Mouse (Mus musculus): ENCODE measurements around the gene Rpp30. TPM values are rescaled to one million over a fixed set of nuclear protein-coding genes. Genes with fewer than 3 reads are reported as not detected.

Gene Rpp30
- 68.0 and 69.7 TPM in 2 replicates for polyA plus RNA-seq (2014; fragmentation: Nextera tagmentation; extraction: Ambion mirVana)

DNA sequence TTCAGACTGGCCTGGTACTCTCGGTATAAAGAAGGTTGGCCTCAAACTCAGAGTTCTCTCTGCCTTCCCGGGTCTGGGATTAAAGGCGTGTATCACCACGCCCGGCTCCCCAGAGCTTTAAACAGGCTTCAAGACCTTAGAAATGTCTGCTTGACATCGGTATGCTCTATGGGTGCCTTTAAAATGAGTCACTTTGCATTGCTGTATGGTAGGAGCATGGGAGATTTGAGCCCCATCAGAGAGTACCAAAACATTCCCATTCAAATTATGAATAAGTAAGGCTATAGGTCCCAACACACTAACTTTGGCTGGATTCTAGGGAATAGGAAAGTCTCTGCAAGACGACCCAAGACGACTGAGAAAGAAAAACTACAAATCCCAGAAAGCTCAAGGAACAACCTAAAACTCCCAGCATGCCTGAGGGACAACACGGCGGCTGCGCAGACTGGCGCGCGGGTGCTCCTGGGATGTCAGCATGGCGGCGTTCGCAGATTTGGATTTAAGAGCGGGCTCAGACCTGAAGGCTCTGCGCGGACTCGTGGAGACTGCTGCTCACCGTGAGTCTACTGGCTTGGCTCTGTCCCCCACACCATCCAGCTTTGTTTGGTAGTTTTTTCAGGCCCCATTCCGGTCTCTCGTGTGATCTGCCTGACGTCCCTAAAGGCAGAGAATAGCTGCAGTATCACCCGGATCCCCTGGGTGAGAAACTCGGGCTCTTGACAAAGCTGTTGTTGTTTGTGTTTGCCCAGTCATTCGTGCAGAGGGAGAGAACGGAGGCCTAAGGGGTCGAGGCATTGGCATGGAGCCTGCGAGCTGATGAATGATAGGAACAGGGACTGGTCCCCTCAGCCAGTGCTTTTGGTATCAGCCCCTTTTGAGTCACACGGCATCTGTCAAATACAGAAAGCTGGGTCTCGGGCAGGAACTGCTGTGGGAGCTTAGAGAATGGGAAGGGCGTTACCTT, at the start of gene Rpp30:
TSS of gene Rpp30 (plus strand) at position 455 of the 964 bp plus-strand sequence.
- peak; percentile 94 for DNase-seq (ENCODE audit: low spot score)
- no peaks in the 10 kb centered on the region for H3K27me3 ChIP-seq (ENCODE audit: control insufficient read depth, insufficient read depth, low read length)
- H3K4me1 ChIP-seq (replicated peaks; ENCODE audit: control insufficient read depth, insufficient read depth, low read length) = peaks cover 12% of the 10 kb centered on the region
- peak within 1 kb of the TSS; percentile 65 for H3K9ac ChIP-seq
- peak; percentile 96 for ATAC-seq (ENCODE audit: low FRiP score)
- WGBS = 2% methylated on average over 34 of the region's 34 CpGs
- H3K27ac ChIP-seq = peak within 1 kb of the TSS; percentile 5; the same call in 1 of the 2 replicates
- no peaks in the 10 kb centered on the region for H3K9me3 ChIP-seq (ENCODE audit: control insufficient read depth, low read length)
- H3K36me3 ChIP-seq (replicated peaks; ENCODE audit: control insufficient read depth, insufficient read depth) = peaks cover 15% of the 10 kb centered on the region
- peak within 1 kb of the TSS; percentile 84 for H3K4me2 ChIP-seq (replicated peaks)
- peak within 1 kb of the TSS; percentile 55 for H3K4me3 ChIP-seq (replicated peaks; ENCODE audit: low read length)

DNA sequence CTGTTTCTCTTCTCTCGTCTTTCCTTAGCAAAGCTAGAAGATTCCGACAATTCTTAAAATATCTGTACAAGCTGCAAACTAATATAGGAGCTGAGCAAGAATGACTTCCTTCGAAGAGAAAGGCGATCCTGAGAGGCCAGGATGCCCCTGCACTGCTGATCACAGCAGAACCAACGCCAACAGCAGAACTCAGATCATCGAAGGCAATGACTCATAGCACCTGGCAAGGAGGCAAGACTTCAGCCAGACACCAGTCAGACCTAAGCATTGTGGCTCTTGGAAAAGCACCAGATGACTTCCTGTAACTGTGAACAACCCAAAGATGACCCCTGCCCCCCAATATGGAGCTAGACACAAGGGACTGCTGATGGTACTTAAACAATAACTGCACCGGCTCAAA, 37.5 kb upstream of the Rpp30 start:
- ATAC-seq (ENCODE audit: low FRiP score) = no peak
- Histone ChIP-seq H3K4me2 (replicated peaks) (no peak overlapping the region), H3K4me3 (replicated peaks; ENCODE audit: low read length) (no peak overlapping the region), H3K36me3 (replicated peaks; ENCODE audit: control insufficient read depth, insufficient read depth) (no peaks in the 10 kb centered on the region), H3K9me3 (ENCODE audit: control insufficient read depth, low read length) (no peaks in the 10 kb centered on the region), H3K27ac (no peak overlapping the region), H3K27me3 (ENCODE audit: control insufficient read depth, insufficient read depth, low read length) (no peaks in the 10 kb centered on the region), H3K4me1 (replicated peaks; ENCODE audit: control insufficient read depth, insufficient read depth, low read length) (no peaks in the 10 kb centered on the region), H3K9ac (no peak overlapping the region)
- no peak for DNase-seq (ENCODE audit: low spot score)
- 88% methylated on average over 7 of the region's 7 CpGs for WGBS

DNA sequence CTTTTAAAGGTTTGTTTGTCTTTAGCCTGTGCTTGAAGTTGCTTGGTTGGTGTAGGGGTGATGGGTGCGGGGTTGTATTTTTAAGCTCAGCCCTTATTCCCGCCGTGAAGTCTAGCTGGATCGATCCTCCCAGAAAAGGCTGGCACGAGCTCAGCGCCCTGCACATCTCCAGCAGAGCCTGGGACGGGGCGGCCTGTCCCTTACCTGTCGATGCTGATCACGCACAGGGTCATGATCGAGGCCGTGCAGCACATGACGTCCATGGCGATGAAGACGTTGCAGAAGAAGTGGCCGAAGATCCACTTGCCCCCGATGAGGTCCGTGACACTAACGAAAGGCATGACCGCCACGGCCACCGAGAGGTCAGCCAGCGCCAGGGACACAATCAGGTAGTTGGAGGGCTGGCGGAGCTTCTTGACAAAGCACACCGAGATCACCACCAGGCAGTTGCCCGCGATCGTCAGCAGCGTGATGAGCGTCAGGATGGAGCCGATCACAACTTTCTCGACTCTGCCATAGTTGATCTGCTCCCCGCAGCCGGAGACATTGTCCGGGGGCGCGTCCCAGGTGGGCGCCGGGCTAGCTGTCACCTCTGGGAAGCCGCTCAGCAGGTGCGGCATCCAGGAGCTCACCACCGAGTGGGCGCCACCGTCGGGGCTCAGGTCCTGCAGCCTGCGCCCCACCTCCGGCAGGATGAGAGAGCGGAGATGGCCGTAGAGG, 26.9 kb upstream of the Rpp30 start:
- Histone ChIP-seq H3K27me3 (ENCODE audit: control insufficient read depth, insufficient read depth, low read length) (peaks cover 30% of the 10 kb centered on the region), H3K27ac (peak overlapping the region; percentile 72), H3K4me2 (replicated peaks) (peak overlapping the region; percentile 77), H3K4me1 (replicated peaks; ENCODE audit: control insufficient read depth, insufficient read depth, low read length) (no peaks in the 10 kb centered on the region), H3K9me3 (ENCODE audit: control insufficient read depth, low read length) (no peaks in the 10 kb centered on the region), H3K4me3 (replicated peaks; ENCODE audit: low read length) (peak overlapping the region; percentile 68), H3K9ac (peak overlapping the region; percentile 69), H3K36me3 (replicated peaks; ENCODE audit: control insufficient read depth, insufficient read depth) (no peaks in the 10 kb centered on the region)
- ATAC-seq (ENCODE audit: low FRiP score) (peak; percentile 61), DNase-seq (ENCODE audit: low spot score) (no peak)
- WGBS = 8% methylated on average over 49 of the region's 49 CpGs

DNA sequence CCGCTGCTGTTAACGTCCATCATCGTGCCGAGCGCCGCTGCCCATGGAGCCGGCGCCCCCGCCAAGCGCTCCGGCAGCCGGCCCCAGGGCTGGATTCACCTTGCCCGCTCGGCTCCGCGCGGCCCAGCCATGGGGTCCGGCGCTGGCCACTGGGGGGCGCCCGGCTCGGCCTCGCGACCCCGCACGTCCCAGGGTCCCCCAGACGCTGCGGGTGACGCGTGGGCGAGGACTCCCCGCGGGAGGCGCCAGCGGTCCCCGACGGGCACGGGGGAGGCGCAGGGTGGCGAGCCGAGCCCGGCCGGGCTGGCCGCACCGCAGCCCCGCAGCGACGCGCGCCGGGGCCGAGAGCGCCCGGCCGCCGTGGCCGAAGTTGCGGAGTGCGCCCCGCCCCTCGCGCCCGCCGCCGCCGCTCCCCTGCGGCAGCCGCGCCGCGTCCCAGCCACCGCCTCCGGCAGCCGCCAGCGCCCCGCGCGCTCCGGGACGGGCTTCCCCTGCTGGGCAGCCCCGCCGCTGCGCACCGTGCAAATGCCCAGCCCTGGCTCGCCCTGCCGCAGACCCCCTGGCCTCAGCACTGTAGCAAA, 26.2 kb upstream of the Rpp30 start, which contains the start of gene Htr7:
TSS of gene Htr7 (minus strand) at position 277 of the 581 bp plus-strand sequence.
- peak within 1 kb of the TSS; percentile 68 for H3K4me3 ChIP-seq (replicated peaks; ENCODE audit: low read length)
- no peaks in the 10 kb centered on the region for H3K36me3 ChIP-seq (replicated peaks; ENCODE audit: control insufficient read depth, insufficient read depth)
- no peaks in the 10 kb centered on the region for H3K4me1 ChIP-seq (replicated peaks; ENCODE audit: control insufficient read depth, insufficient read depth, low read length)
- peak; percentile 93 for ATAC-seq (ENCODE audit: low FRiP score)
- peak within 1 kb of the TSS; percentile 69 for H3K9ac ChIP-seq
- H3K4me2 ChIP-seq (replicated peaks) = peak within 1 kb of the TSS; percentile 77
- peak; percentile 54 for DNase-seq (ENCODE audit: low spot score)
- peak within 1 kb of the TSS; percentile 72 for H3K27ac ChIP-seq
- H3K9me3 ChIP-seq (ENCODE audit: control insufficient read depth, low read length) = no peaks in the 10 kb centered on the region
- H3K27me3 ChIP-seq (ENCODE audit: control insufficient read depth, insufficient read depth, low read length) = peaks cover 30% of the 10 kb centered on the region
- WGBS = under 1% methylated on average over 51 of the region's 86 CpGs

DNA sequence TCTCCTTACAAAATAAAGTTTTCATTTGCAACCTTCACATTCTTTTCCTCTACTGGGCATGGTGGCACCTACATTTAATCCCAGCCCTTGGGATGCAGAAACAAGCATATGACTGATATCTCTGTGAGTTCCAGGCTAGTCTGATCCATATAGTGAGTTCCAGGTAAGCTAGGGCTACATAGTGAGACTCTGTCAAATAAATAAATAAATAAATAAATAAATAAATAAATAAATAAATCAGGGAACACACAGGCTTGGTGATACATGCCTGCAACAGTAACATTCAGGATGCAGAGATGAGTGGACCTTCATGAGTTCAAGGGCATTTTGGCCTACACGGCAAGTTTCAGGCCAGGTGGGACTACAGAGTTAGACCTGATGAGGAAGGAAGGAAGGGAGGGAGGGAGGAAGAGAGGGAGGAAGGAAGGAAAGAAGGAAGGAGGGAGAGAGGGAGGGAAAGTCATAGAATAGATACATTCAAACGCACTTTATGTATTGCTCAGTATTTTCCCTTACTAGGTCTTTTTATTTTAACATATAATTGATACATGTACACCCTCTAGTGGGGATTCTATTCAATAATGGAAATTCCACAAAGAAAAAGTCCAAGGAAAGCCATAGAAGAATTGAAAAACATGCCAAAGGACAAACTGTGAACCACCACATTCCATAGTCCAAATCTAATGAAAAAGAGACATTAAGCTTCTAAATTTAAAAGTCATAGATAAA, 20.6 kb upstream of the Rpp30 start:
- 64% methylated on average over 2 of the region's 2 CpGs for WGBS
- ATAC-seq (ENCODE audit: low FRiP score) (peak; percentile 46; the same call in 1 of the 2 replicates), DNase-seq (ENCODE audit: low spot score) (peak; percentile 73)

DNA sequence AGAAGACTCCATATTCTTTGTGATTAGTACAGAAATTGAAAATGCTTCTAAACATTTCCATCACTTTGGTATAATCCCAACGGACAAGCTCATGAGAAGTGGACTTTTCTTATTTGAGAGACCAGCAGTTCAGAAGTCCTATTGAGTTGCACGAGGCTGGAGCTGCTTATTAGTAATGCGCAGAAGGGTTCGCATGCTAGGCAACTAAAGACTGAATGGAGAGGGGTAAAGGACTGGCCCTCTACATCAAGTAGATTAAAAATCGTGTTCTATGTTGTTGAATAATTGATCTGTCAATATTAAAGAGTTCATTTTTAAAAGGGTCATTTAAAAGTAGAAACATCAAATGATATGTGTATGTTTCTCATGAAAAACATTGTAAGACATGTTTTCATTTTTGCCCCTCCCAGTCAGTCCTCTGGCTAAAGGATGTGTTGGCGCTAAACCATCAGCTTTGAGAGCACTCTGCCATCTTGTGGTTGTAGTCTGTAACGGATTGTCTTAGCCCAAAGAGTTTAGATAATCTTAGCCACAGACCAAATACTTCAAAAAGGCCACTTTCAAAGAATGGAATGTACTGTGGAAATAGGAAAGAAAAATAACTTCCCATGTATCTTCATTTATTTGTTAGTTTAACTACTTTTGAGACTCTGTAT, 782 bp upstream of the Rpp30 start:
- H3K4me1 ChIP-seq (replicated peaks; ENCODE audit: control insufficient read depth, insufficient read depth, low read length) = peaks cover 12% of the 10 kb centered on the region
- H3K27me3 ChIP-seq (ENCODE audit: control insufficient read depth, insufficient read depth, low read length) = no peaks in the 10 kb centered on the region
- no peak overlapping the region for H3K27ac ChIP-seq
- DNase-seq (ENCODE audit: low spot score) = peak; percentile 86
- no peaks in the 10 kb centered on the region for H3K9me3 ChIP-seq (ENCODE audit: control insufficient read depth, low read length)
- peak overlapping the region; percentile 84 for H3K4me2 ChIP-seq (replicated peaks)
- H3K36me3 ChIP-seq (replicated peaks; ENCODE audit: control insufficient read depth, insufficient read depth) = peaks cover 8% of the 10 kb centered on the region; the same call in 1 of the 2 replicates
- 45% methylated on average over 7 of the region's 7 CpGs for WGBS
- peak; percentile 83 for ATAC-seq (ENCODE audit: low FRiP score)
- peak overlapping the region; percentile 37 for H3K9ac ChIP-seq
- peak overlapping the region; percentile 55 for H3K4me3 ChIP-seq (replicated peaks; ENCODE audit: low read length)

More for the DNA sequence above, 20.6 kb upstream of the Rpp30 start:
- H3K4me2 ChIP-seq (replicated peaks) = no peak overlapping the region
- H3K36me3 ChIP-seq (replicated peaks; ENCODE audit: control insufficient read depth, insufficient read depth) = no peaks in the 10 kb centered on the region
- no peak overlapping the region for H3K4me3 ChIP-seq (replicated peaks; ENCODE audit: low read length)
- no peak overlapping the region for H3K9ac ChIP-seq
- H3K4me1 ChIP-seq (replicated peaks; ENCODE audit: control insufficient read depth, insufficient read depth, low read length) = no peaks in the 10 kb centered on the region
- no peaks in the 10 kb centered on the region for H3K9me3 ChIP-seq (ENCODE audit: control insufficient read depth, low read length)
- H3K27ac ChIP-seq = no peak overlapping the region
- peaks cover 7% of the 10 kb centered on the region for H3K27me3 ChIP-seq (ENCODE audit: control insufficient read depth, insufficient read depth, low read length)

DNA sequence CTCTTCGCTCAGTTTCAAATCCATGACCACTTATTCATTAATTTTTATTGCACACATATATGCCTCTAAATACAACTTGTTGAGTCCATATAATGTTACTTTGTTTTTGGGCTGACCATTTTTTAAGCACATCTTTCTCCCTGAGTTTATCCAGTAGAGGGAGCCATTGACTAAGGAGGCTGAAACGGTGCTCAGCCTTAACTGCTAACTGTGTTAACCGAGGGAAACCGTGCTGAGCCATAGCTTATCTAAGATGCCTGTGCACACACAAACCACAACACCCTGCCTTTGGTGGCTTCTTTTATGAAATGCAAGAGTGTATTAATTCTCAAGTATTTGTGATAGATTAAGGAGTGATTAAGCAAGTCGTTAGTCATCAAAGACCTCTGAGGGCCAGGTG, 7.3 kb downstream of the Rpp30 start:
- no peaks in the 10 kb centered on the region for H3K27me3 ChIP-seq (ENCODE audit: control insufficient read depth, insufficient read depth, low read length)
- ATAC-seq (ENCODE audit: low FRiP score) (no peak; the same call in 1 of the 2 replicates), DNase-seq (ENCODE audit: low spot score) (peak; percentile 61)
- H3K9me3 ChIP-seq (ENCODE audit: control insufficient read depth, low read length) = no peaks in the 10 kb centered on the region
- WGBS = 53% methylated on average over 5 of the region's 5 CpGs
- H3K4me3 ChIP-seq (replicated peaks; ENCODE audit: low read length) = no peak overlapping the region
- no peak overlapping the region for H3K27ac ChIP-seq
- H3K9ac ChIP-seq = no peak overlapping the region
- no peaks in the 10 kb centered on the region for H3K4me1 ChIP-seq (replicated peaks; ENCODE audit: control insufficient read depth, insufficient read depth, low read length)
- H3K36me3 ChIP-seq (replicated peaks; ENCODE audit: control insufficient read depth, insufficient read depth) = peaks cover 83% of the 10 kb centered on the region
- H3K4me2 ChIP-seq (replicated peaks) = no peak overlapping the region

DNA sequence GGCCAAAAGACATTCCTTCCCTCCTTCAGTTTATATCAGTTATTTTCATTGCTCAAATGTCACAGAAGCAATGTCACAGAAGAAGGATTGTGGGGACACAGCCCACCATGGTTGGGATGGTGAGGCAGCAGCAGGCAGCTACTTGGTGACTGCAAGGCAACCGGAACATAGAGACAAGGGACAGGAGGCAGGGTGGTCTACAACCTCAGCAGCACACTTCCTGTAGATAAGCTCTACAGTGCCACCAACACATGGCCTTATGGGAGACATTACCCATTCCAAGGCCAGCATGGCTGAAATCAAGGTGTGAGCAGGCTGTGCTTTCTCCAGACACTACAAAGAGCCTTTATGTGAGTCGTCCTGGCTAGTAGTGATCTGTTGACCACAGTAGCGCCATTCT, 13.7 kb downstream of the Rpp30 start:
- no peaks in the 10 kb centered on the region for H3K9me3 ChIP-seq (ENCODE audit: control insufficient read depth, low read length)
- H3K27ac ChIP-seq = no peak overlapping the region
- ATAC-seq (ENCODE audit: low FRiP score) = no peak
- no peak for DNase-seq (ENCODE audit: low spot score)
- no peak overlapping the region for H3K4me3 ChIP-seq (replicated peaks; ENCODE audit: low read length)
- no peak overlapping the region for H3K9ac ChIP-seq
- H3K27me3 ChIP-seq (ENCODE audit: control insufficient read depth, insufficient read depth, low read length) = no peaks in the 10 kb centered on the region
- H3K36me3 ChIP-seq (replicated peaks; ENCODE audit: control insufficient read depth, insufficient read depth) = peaks cover 91% of the 10 kb centered on the region
- no peak overlapping the region for H3K4me2 ChIP-seq (replicated peaks)
- no peaks in the 10 kb centered on the region for H3K4me1 ChIP-seq (replicated peaks; ENCODE audit: control insufficient read depth, insufficient read depth, low read length)
- WGBS = 94% methylated on average over 3 of the region's 3 CpGs
